Mouse (Mus musculus) liver, embryonic 16.5 days (tissue): Measurements from ENCODE around the gene Fmo6. TPM values are rescaled to one million over a fixed set of nuclear protein-coding genes. Genes with fewer than 3 reads are reported as not detected.

Source experiments
- ATAC-seq: fragments of 200-750 bp; cut with Nextera tagmentation; 2 replicates; pipeline ENCODE4 v1.8.0; 2017; ENCODE audit warnings: low read depth, mild to moderate bottlenecking, moderate number of reproducible peaks, moderate library complexity
- H3K27ac ChIP-seq: fragments of 300-500 bp; sonication (generic); 2 replicates; pipeline ENCODE4 v1.5.1; 2014; ENCODE audit warnings: mild to moderate bottlenecking, low read length
- H3K27me3 ChIP-seq: fragments of 300-500 bp; sonication (generic); 2 replicates; pipeline ENCODE4 v1.6.1; 2014; ENCODE audit warnings: low read depth, low read length, mixed read lengths; ENCODE audit not compliant: control insufficient read depth, insufficient read depth
- H3K36me3 ChIP-seq: fragments of 300-500 bp; sonication (generic); 2 replicates; pipeline ENCODE4 v1.6.1; 2014; ENCODE audit warnings: mild to moderate bottlenecking; ENCODE audit not compliant: control insufficient read depth, insufficient read depth
- H3K4me1 ChIP-seq: fragments of 300-500 bp; sonication (generic); 2 replicates; pipeline ENCODE4 v1.6.1; 2014; ENCODE audit warnings: low read depth, low read length, mixed read lengths; ENCODE audit not compliant: control insufficient read depth
- H3K4me2 ChIP-seq: fragments of 300-500 bp; sonication (generic); 2 replicates; pipeline ENCODE4 v1.6.1; 2014; ENCODE audit warnings: low read depth, low read length, mixed read lengths
- H3K4me3 ChIP-seq: fragments of 300-500 bp; sonication (generic); 2 replicates; pipeline ENCODE4 v1.5.1; 2014; ENCODE audit warnings: low read depth, mild to moderate bottlenecking, low read length
- H3K9ac ChIP-seq: fragments of 300-500 bp; sonication (generic); 2 replicates; pipeline ENCODE4 v1.6.1; 2014; ENCODE audit warnings: low read depth, low read length
- H3K9me3 ChIP-seq: fragments of 300-500 bp; sonication (generic); replicated peaks from 2 replicates; pipeline ENCODE4 v1.6.1; 2016; ENCODE audit warnings: low read length; ENCODE audit not compliant: control insufficient read depth
- WGBS: fragments of 180-500 bp; shearing (Covaris S2); extraction: QIAGEN DNeasy Blood & Tissue Kit; methylation state at CpG from one replicate; pipeline ENCODE4 v1.1.7; 2014; ENCODE audit not compliant: insufficient replicate concordance; 5-methylcytosine and 5-hydroxymethylcytosine counted together
- polyA plus RNA-seq: library from polyadenylated mRNA; unstranded; fragments of >200 nt; fragmentation: Nextera tagmentation; extraction: Ambion mirVana; gene quantifications from 2 replicates; pipeline ENCODE4 v1.2.1, GENCODE M21; 2015

Fmo6 gene
- polyA plus RNA-seq, 1 experiment from 2014 or later, result not detected

- Histone ChIP-seq H3K4me2 (no peak overlapping the region), H3K27me3 (no peaks in the 10 kb centered on the region), H3K9ac (no peak overlapping the region), H3K4me1 (peaks cover 7% of the 10 kb centered on the region; the same call in 1 of the 2 replicates), H3K27ac (no peak overlapping the region), H3K36me3 (no peaks in the 10 kb centered on the region), H3K4me3 (no peak overlapping the region), H3K9me3 (no peaks in the 10 kb centered on the region)
- WGBS, result 52% methylated on average over 7 of the region's 7 CpGs
- no peak for ATAC-seq
Observed at GRCm38 (mm10) chr1:162870978-162871377, 66.3 kb downstream of the Fmo6 start.

- peaks cover 4% of the 10 kb centered on the region; the same call in 1 of the 2 replicates for H3K4me1 ChIP-seq
- no peak overlapping the region for H3K4me3 ChIP-seq
- no peaks in the 10 kb centered on the region for H3K9me3 ChIP-seq
- no peak overlapping the region for H3K9ac ChIP-seq
- no peaks in the 10 kb centered on the region for H3K36me3 ChIP-seq
- 50% methylated on average over 4 of the region's 4 CpGs for WGBS
- ATAC-seq, result no peak
- H3K27ac ChIP-seq, result no peak overlapping the region
- no peaks in the 10 kb centered on the region for H3K27me3 ChIP-seq
- no peak overlapping the region for H3K4me2 ChIP-seq
Observed at GRCm38 (mm10) chr1:162867396-162867795, 69.9 kb downstream of the Fmo6 start.

Other genes starting within 250 kb of the Fmo6 start
- gene Prrc2c, start 197.0 kb downstream of the Fmo6 start, polyA plus RNA-seq, result 28.2 and 33.8 TPM in 2 replicates
- 4.0 and 4.6 TPM in 2 replicates for gene Fmo4, start 123.5 kb downstream of the Fmo6 start, polyA plus RNA-seq
- gene Fmo1, start 70.9 kb downstream of the Fmo6 start, polyA plus RNA-seq, result 32.4 and 39.5 TPM in 2 replicates
- 0.21 and 0.32 TPM in 2 replicates for gene Fmo2, start 38.8 kb downstream of the Fmo6 start, polyA plus RNA-seq
- not detected in 2 replicates for gene Fmo3, start 47.0 kb upstream of the Fmo6 start, polyA plus RNA-seq
- gene Mroh9, start 148.2 kb upstream of the Fmo6 start, polyA plus RNA-seq, result not detected in 2 replicates